Mouse (Mus musculus): ENCODE results near the gene Elavl2.
"Not testable (repeated sequence)": the region's sequence is repeated elsewhere in the genome, so short reads cannot be mapped to it uniquely, and the experiment has no call there.

Elavl2 gene

GRCm38 (mm10) chr4:91334177-91334576, 66.4 kb downstream of the Elavl2 start:
- no peak for DNase-seq (ENCODE audit: low spot score)

- no peak for DNase-seq (ENCODE audit: low spot score)
These were observed 89.8 kb downstream of the Elavl2 start for GRCm38 (mm10) chr4:91310801-91311200.

- no peak for DNase-seq (ENCODE audit: low spot score)
These were observed 102.9 kb downstream of the Elavl2 start for GRCm38 (mm10) chr4:91297706-91298105.

DNA sequence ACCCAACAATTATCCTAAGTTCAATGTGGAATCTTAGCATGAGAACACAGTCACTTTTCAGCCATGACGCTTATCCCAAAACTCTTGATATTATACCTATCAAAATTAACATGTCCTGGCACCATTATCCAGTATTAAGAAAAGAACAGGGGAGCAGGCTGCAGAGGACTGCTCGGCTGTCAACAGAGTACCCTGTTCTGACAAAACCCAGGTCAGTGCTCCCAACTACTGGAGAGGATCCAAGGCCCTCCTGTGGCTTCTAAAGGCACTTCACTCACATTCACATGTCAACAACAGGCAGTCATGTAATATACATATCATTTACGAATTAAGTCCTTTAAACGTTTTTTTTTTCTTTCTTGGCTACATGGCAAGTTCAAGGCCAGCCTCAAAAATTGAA, 105.3 kb downstream of the Elavl2 start:
- DNase-seq (ENCODE audit: low spot score), result no peak

DNA sequence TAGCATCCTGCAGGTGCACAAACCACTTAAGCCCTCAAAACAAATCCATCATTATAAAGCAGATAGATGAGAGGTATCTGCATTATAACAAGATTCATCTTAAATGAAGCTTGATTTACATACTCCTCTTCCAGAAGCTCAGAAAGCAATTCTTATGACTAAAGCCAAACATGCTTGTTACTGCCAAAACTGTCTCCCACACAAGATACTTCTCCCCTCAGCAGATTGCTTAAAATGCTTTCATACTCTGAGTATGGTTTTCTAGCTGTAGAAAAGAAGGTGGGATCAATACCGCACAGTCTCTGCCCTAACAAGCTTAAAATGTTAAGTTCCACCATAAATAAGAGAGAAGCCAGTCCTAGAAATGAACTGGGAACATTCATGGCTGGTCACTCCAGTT, 109.1 kb downstream of the Elavl2 start:
- DNase-seq (ENCODE audit: low spot score), result no peak

GRCm38 (mm10) chr4:91290373-91290772, 110.2 kb downstream of the Elavl2 start:
- DNase-seq (ENCODE audit: low spot score), result peak; percentile 25

GRCm38 (mm10) chr4:91289151-91289550, 111.4 kb downstream of the Elavl2 start:
- no peak for DNase-seq (ENCODE audit: low spot score)

DNA sequence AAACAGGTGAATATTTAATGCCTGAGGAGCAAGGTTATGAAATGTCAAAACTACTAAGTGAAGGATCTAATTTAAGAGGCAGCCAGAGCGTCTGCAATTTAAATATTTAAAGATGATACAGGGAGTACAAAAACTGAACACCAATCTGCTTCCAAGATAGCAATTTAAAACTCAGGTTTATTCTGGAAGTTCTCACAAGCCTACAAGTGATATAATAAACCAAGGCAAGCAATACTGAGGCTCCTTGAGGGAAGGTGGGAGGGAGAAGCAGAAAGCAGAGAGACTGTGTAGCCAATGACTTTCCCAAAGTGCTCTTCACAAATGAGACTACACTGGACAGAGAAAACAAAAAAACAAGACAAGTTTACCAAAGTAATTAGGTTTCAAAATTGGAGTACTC, 132.2 kb downstream of the Elavl2 start:
- no peak for DNase-seq (ENCODE audit: low spot score)

GRCm38 (mm10) chr4:91263733-91264440, 136.7 kb downstream of the Elavl2 start:
- no peak for DNase-seq (ENCODE audit: low spot score)

DNA sequence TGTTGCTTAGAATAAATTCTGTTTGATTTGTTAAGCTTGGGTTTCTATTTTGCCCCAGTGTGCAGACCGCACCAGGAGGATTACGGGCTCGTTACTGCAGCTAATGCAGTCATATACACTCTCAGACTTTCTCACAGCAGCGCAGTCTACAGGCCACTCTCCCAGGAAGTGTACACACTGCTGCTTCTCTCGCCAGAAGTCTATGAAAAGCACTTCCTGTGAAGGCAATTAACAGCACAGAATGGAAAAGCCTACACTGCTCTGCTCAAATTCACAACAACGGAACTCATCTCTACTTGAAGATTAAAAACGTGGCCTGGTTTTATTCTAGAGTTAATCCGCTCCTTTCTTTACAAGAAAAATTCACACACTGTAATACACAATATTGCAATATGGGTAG, 137.7 kb downstream of the Elavl2 start:
- DNase-seq (ENCODE audit: low spot score), result no peak

DNA sequence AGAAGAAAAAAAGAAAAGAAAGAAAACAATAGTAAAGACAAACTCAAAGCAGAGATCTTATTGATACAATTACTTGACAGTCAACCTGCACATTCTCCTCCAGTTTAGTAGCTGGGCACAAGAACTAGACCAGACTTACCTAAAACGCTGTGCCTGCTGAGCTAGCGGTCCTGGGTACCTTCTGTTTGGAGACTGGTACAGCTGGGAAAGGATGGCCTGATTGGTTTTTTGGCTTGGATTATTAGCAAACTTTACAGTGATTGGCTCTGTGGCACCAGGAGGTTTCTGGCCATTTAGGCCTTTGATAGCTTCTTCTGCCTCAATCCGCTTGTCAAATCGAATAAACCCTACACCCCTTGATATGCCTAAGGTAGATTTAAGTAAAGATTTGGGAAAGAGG, 140.0 kb downstream of the Elavl2 start:
- no peak for DNase-seq (ENCODE audit: low spot score)

- no peak for DNase-seq (ENCODE audit: low spot score)
These were observed 151.9 kb downstream of the Elavl2 start for GRCm38 (mm10) chr4:91248650-91249049.

DNA sequence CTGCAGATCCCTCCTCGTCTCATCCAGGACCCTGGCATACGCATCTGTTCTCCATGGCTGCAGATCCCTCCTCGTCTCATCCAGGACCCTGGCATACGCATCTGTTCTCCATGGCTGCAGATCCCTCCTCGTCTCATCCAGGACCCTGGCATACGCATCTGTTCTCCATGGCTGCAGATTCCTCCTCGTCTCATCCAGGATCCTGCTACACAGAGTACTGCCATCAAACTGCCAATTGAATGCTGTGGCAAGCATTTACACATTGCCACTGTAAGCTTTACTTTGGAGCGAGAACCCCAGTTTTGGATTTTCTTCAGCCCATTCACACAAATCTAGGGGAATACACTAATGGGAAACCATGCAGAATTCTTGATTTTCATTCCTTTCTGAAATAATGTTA, 155.4 kb downstream of the Elavl2 start:
- not testable (repeated sequence) for DNase-seq (ENCODE audit: low spot score)

GRCm38 (mm10) chr4:91244554-91244953, 156.0 kb downstream of the Elavl2 start:
- no peak for DNase-seq (ENCODE audit: low spot score)

- no peak for DNase-seq (ENCODE audit: low spot score)
These were observed 156.7 kb downstream of the Elavl2 start for GRCm38 (mm10) chr4:91243896-91244295.

DNA sequence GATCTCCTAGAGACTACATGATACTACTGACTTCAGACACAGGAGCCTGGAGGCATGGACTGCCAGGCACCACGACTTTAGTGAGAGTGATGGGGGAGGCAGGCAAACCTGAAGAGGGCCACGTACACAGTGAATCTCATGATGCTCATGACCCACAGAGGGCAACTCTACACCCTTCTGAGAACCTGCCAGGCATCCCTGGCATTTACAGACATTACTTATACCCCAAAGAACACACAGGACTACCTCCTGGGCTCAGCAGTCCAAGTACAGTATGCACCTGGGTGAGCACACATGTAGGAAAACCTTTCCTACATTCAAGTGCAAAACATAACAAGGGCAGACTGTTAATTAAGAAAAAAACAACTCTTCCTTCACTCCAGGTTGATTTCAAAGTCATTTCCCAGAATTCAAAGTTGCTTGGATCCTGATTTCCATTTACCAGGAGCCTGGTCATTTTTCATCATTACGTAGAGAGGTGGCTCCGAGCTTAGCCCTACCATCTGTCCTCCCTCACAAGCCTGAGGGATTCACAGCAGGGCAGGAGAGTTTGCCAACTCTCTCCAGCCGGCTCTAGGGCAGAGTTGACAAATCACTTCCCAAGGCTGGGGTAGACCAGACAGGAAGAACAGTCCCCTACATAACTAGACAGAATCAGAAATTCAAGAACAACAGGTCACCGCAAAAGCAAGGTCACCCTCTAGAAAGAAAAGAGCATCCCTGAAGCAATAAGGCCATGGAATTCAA, 161.7 kb downstream of the Elavl2 start:
- no peak for DNase-seq (ENCODE audit: low spot score)

GRCm38 (mm10) chr4:91236976-91237375, 163.6 kb downstream of the Elavl2 start:
- DNase-seq (ENCODE audit: low spot score), result no peak

- peak; percentile 16 for DNase-seq (ENCODE audit: low spot score)
These were observed 165.6 kb downstream of the Elavl2 start for GRCm38 (mm10) chr4:91234941-91235340.

- no peak for DNase-seq (ENCODE audit: low spot score)
These were observed 167.0 kb downstream of the Elavl2 start for GRCm38 (mm10) chr4:91233599-91233998.

- DNase-seq (ENCODE audit: low spot score), result no peak
These were observed 170.1 kb downstream of the Elavl2 start for GRCm38 (mm10) chr4:91230439-91230863.

DNA sequence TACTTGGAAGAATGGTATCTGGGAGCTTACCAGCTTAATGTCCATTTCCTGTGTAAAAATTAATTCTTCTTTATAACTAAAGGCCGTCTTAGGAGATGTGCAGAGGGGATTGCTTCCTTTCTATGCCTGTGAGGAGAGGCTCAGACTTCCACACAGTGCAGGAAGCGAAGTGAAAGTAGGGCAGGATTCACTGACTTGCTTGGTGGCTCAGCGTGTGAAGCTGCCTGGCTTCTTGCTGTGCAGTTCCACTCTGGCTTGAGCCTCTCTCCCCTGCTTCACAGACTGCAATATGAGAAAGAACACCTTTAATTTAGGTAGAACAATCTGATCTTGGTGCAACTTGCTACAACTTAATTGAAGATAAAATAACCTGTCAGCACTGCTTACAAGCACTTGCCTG, 172.2 kb downstream of the Elavl2 start:
- no peak for DNase-seq (ENCODE audit: low spot score)

DNA sequence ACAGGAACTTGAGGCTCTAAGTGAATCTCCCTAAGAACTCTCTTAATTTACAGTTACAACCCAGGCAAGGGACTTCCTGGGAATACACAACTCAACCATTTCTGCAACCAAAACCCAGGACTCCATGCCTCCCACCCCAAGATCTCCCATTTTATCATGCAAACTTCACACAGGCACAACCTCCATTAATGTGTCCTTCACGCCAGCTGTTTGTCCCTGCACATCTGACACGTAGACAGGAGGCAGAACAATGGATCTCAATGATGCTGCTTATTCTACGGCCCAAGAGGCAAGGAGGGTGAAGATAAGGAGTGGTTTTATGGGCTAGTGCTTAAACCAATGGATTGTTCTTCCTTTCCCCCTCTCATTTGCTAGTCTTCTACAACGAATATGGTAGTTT, 176.8 kb downstream of the Elavl2 start:
- no peak for DNase-seq (ENCODE audit: low spot score)

DNA sequence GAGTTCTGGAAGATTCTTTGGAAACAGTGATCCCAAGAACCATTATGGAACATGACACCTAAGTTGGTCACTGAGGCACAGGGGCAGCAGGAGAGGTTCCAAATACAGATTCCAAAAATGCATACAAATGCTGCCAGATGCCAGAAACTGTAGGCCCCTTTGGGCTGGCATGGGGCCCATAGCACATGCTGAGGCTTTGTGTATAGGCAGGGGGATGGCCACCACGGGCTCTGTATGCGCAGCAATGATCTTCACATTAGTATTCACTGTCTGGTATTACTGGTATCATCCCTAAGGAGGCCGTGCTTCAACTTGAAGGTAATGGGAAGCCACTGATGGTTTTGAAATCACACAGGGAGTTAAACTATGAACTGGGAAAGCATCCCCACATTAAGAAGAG, 181.3 kb downstream of the Elavl2 start:
- no peak for DNase-seq (ENCODE audit: low spot score)

DNA sequence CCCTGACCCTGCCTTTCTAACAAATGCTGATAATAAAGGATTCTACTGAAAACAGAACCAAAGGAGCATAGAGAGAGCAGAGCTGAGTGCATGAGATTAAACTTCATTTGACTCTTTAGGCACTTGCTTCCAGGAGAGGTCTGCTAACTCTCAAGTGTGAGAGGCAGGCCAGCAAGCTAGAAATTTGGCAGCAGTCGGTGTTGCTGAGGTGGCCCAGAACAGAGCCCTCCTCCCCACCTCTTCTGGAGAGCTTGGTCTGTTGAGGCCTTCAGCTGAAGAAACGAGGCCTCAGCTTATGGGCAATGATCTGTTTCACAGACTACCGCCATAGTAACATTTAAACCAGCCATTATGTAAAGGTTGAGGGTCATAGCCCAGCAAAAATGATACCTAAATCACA, 186.7 kb downstream of the Elavl2 start:
- no peak for DNase-seq (ENCODE audit: low spot score)

All from layer of hippocampus, adult 11-12 months (tissue).